Mouse (Mus musculus): ENCODE results near the gene Fam178b.

Gene Fam178b

GRCm38 (mm10) chr1:36588476-36589450 lies 94.2 kb downstream of the Fam178b start:
- DNase-seq (ENCODE audit: low read depth, low spot score): peak; percentile 82

GRCm38 (mm10) chr1:36587860-36588259 lies 95.1 kb downstream of the Fam178b start:
- DNase-seq (ENCODE audit: low read depth, low spot score): no peak

- peak; percentile 40 for DNase-seq (ENCODE audit: low read depth, low spot score)
Measured at GRCm38 (mm10) chr1:36586288-36586687, 96.7 kb downstream of the Fam178b start.

DNA sequence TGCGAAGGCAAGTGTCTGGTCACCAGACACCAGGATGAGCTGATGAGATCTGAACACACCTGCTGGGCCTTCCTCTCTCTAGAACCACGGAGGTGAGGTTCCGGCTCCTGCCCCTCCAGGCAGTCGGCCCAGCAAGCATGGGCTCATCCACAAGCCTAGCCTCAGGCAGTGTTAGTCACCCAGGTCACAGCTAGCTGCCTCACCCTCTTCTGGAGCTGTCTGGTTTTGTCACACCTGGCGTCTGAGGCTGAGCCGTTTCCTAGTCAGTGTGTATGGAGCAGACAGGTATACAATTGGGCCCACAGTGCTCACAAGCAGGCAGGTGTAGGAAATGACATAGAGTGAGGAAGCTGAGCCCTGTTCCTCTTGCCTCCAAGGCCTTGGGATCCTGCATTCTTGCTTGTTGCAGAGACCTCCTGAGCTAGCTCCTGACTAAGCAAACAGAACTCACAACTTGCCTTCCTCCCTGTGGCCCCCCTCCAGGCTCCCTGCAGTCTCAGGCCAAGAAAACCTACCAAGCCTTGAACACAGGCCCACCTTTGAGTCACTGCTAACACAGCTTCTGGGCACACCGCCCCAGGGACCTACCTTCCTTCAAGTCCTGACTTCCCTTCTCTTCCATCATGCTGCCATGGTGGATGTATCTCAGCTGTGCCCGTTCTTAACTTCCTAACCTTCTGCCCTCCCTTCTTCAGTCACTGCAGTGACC lies 99.4 kb downstream of the Fam178b start:
- DNase-seq (ENCODE audit: low read depth, low spot score): no peak

DNA sequence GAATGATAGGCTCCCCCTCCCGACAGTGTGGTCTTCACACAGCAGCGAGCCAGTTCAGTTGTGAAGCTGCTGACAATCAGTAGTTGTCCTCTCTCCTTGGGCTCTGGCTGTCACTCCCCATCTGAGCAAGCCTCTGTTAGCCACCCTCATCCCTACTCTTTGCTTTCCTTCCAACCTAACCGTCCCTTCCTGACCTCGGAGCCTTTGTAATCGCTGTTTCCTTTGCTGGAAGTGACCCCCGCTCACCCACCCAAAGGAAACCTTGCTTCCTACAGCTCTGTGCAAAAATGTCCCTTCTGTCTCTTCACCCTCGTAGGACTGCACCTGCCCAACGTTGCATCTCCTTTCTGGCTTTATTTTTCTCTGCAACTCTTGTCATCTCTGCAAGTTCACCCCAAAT lies 100.8 kb downstream of the Fam178b start:
- no peak for DNase-seq (ENCODE audit: low read depth, low spot score)

DNA sequence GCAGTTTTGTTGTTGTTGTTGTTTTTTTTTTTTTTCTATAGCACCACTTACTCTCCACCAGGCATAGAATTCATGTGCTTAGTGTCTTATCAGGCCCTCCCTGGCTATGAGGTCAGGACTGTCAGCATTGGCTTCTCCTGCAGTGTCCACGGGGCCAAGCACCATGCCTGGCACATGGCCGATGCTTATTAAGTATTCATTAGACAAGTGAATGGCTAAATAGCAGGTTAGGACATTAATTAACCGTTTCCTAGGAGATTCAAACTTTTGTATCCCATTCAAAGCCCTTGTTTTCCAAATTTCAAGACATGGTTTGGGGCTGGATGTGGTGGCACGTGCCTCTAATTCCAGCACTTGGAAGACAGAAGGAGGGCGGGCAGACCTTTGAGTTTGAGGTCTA lies 101.7 kb downstream of the Fam178b start:
- no peak for DNase-seq (ENCODE audit: low read depth, low spot score)

- DNase-seq (ENCODE audit: low read depth, low spot score): peak; percentile 74
Measured at GRCm38 (mm10) chr1:36580384-36581207, 102.4 kb downstream of the Fam178b start.

GRCm38 (mm10) chr1:36579974-36580383 lies 103.0 kb downstream of the Fam178b start:
- peak; percentile 53 for DNase-seq (ENCODE audit: low read depth, low spot score)

- no peak for DNase-seq (ENCODE audit: low read depth, low spot score)
Measured at GRCm38 (mm10) chr1:36576991-36577675, 105.8 kb downstream of the Fam178b start.

- no peak for DNase-seq (ENCODE audit: low read depth, low spot score)
Measured at GRCm38 (mm10) chr1:36575347-36575746, 107.6 kb downstream of the Fam178b start.

GRCm38 (mm10) chr1:36574196-36574955 lies 108.6 kb downstream of the Fam178b start:
- no peak for DNase-seq (ENCODE audit: low read depth, low spot score)

DNA sequence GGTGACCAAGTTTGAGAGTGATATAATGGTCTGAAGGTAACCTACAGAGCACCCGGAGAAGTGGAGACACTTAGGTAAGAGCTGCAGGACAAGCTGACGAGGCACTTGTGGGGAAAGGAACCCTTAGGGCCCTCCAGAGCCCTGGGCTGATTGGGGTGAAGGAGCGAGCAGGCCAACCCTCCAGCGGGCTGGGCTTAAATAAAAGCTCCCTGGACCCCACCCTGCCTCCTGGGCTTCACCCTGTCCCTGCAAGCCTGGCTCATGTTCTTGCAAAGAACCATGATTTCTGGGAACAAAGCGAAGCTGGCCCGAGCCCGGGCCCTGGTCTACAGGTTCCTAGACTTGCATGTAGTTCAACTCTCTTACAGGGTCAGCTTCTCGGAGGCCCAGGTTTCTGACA lies 109.5 kb downstream of the Fam178b start:
- no peak for DNase-seq (ENCODE audit: low read depth, low spot score)

DNA sequence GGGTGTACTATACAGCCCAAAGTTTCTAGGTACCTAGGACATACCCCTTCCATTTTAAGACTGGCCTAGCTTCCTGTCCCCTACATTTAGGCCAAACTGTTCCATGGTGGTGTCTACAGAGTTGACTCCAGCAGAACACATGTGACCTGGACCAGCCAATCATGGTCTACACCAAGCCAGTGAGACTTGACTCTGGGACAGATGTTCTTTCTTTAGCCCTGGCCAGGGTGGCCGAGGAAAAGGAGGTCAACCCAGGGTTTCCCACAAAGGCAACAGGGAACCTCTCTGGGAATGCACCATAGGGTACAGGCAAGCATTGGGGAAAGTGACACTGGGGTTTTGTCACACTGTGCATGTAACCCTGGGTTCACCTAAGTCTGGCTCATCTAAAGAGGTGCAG lies 110.3 kb downstream of the Fam178b start:
- no peak for DNase-seq (ENCODE audit: low read depth, low spot score)

- no peak for DNase-seq (ENCODE audit: low read depth, low spot score)
Measured at GRCm38 (mm10) chr1:36572140-36572700, 110.8 kb downstream of the Fam178b start.

DNA sequence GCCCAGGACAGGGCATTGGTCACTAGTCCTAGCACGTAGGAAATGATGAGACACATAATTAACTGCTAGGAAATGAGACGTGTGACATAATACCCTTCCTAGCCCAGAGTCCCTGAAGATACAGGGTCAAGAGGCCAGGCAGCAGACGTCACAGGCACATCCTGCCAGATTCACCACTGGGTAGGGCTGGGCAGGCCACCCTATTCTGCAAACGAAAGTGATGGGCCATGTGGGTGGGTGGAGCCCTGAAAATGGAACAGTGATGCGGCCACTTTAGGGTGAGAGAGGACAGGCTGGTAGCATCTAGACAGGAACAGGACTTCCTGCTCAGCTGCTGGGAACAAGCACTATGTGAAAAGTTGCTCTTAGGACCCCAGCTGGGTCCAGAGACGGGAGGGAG lies 111.4 kb downstream of the Fam178b start:
- no peak for DNase-seq (ENCODE audit: low read depth, low spot score)

GRCm38 (mm10) chr1:36570320-36570719 lies 112.7 kb downstream of the Fam178b start:
- DNase-seq (ENCODE audit: low read depth, low spot score): no peak

GRCm38 (mm10) chr1:36569694-36570276 lies 113.2 kb downstream of the Fam178b start:
- DNase-seq (ENCODE audit: low read depth, low spot score): no peak

GRCm38 (mm10) chr1:36568776-36569175 lies 114.2 kb downstream of the Fam178b start:
- DNase-seq (ENCODE audit: low read depth, low spot score): no peak

- no peak for DNase-seq (ENCODE audit: low read depth, low spot score)
Measured at GRCm38 (mm10) chr1:36567818-36568603, 115.0 kb downstream of the Fam178b start.
